Mouse (Mus musculus): ENCODE data around the gene Dpf2. TPM values are rescaled to one million over a fixed set of nuclear protein-coding genes. Genes with fewer than 3 reads are reported as not detected.
"Not testable (repeated sequence)": the region's sequence is repeated elsewhere in the genome, so short reads cannot be mapped to it uniquely, and the experiment has no call there.

Dpf2 gene
- polyA plus RNA-seq, 1 experiment from 2014 or later, result 56.7 TPM

GRCm38 (mm10) chr19:5892262-5892661 lies 20.5 kb downstream of the Dpf2 start:
- no peak for ATAC-seq (ENCODE audit: low read depth)
- H3K4me1 ChIP-seq (replicated peaks), result peaks cover 55% of the 10 kb centered on the region
- 0 out of 2 replicates have a peak overlapping the region, but pooled peaks have one; percentile 97 for H3K4me2 ChIP-seq
- no peak overlapping the region; the same call in 1 of the 2 replicates for H3K4me3 ChIP-seq (replicated peaks)
- H3K36me3 ChIP-seq, result peaks cover 34% of the 10 kb centered on the region
- WGBS (ENCODE audit: insufficient replicate concordance), result 90% methylated on average over 7 of the region's 7 CpGs
- 0 out of 2 replicates have a peak overlapping the region, but pooled peaks have one; percentile 5 for H3K9ac ChIP-seq
- no peaks in the 10 kb centered on the region for H3K9me3 ChIP-seq (replicated peaks)
- 0 out of 2 replicates have a peak overlapping the region, but pooled peaks have one; percentile 6 for H3K27ac ChIP-seq
- DNase-seq, result no peak
- H3K27me3 ChIP-seq, result no peaks in the 10 kb centered on the region; the same call in 1 of the 2 replicates

- DNase-seq, result no peak
- Histone ChIP-seq H3K4me1 (replicated peaks) (peaks cover 61% of the 10 kb centered on the region), H3K9me3 (replicated peaks) (no peaks in the 10 kb centered on the region), H3K4me2 (0 out of 2 replicates have a peak overlapping the region, but pooled peaks have one; percentile 97), H3K36me3 (peaks cover 30% of the 10 kb centered on the region), H3K9ac (0 out of 2 replicates have a peak overlapping the region, but pooled peaks have one; percentile 5), H3K4me3 (replicated peaks) (no peak overlapping the region), H3K27me3 (no peaks in the 10 kb centered on the region; the same call in 1 of the 2 replicates), H3K27ac (peak overlapping the region; percentile 6; the same call in 1 of the 2 replicates)
- 88% methylated on average over 12 of the region's 12 CpGs for WGBS (ENCODE audit: insufficient replicate concordance)
- ATAC-seq (ENCODE audit: low read depth), result no peak
Observed at GRCm38 (mm10) chr19:5891521-5892258, 21.1 kb downstream of the Dpf2 start.

DNA sequence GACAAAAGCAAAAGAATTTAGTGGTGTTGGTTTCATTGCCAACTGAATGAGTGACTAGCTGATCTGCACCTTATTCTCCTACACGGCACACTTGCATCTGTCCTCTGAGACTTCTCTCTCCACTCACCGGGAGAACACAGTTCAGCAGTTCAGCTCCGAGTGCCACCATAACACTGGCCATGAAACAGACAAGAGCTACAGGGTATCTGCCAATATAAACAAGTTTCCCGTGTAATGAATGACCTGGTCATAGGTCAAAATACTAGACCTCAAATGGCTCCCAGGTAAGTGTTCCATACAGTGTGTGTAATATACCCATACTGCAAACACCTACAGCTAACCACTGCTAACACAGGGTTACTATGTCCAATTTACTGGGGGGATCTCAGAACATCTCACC lies 23.6 kb downstream of the Dpf2 start:
- H3K4me1 ChIP-seq (replicated peaks), result peaks cover 68% of the 10 kb centered on the region
- no peaks in the 10 kb centered on the region; the same call in 1 of the 2 replicates for H3K27me3 ChIP-seq
- H3K9ac ChIP-seq, result no peak overlapping the region
- no peaks in the 10 kb centered on the region for H3K9me3 ChIP-seq (replicated peaks)
- WGBS (ENCODE audit: insufficient replicate concordance), result 73% methylated on average over 4 of the region's 4 CpGs
- ATAC-seq (ENCODE audit: low read depth) (no peak), DNase-seq (no peak)
- peaks cover 12% of the 10 kb centered on the region for H3K36me3 ChIP-seq
- H3K27ac ChIP-seq, result no peak overlapping the region
- no peak overlapping the region for H3K4me3 ChIP-seq (replicated peaks)
- H3K4me2 ChIP-seq, result no peak overlapping the region

- H3K9ac ChIP-seq, result no peak overlapping the region
- 40% methylated on average over 3 of the region's 3 CpGs for WGBS (ENCODE audit: insufficient replicate concordance)
- H3K4me3 ChIP-seq (replicated peaks), result no peak overlapping the region
- H3K36me3 ChIP-seq, result peaks cover 6% of the 10 kb centered on the region
- H3K27me3 ChIP-seq, result no peaks in the 10 kb centered on the region
- no peak overlapping the region for H3K4me2 ChIP-seq
- ATAC-seq (ENCODE audit: low read depth) (no peak), DNase-seq (no peak)
- no peaks in the 10 kb centered on the region for H3K9me3 ChIP-seq (replicated peaks)
- peaks cover 68% of the 10 kb centered on the region for H3K4me1 ChIP-seq (replicated peaks)
- 0 out of 2 replicates have a peak overlapping the region, but pooled peaks have one; percentile 26 for H3K27ac ChIP-seq
Observed at GRCm38 (mm10) chr19:5887234-5887815, 25.5 kb downstream of the Dpf2 start.

GRCm38 (mm10) chr19:5885838-5886237 lies 27.0 kb downstream of the Dpf2 start:
- no peaks in the 10 kb centered on the region for H3K36me3 ChIP-seq
- peak; percentile 29 for DNase-seq
- H3K4me3 ChIP-seq (replicated peaks), result no peak overlapping the region
- WGBS (ENCODE audit: insufficient replicate concordance), result 57% methylated on average over 4 of the region's 4 CpGs
- H3K27ac ChIP-seq, result no peak overlapping the region
- no peak overlapping the region for H3K9ac ChIP-seq
- no peak overlapping the region for H3K4me2 ChIP-seq
- peaks cover 70% of the 10 kb centered on the region for H3K4me1 ChIP-seq (replicated peaks)
- no peaks in the 10 kb centered on the region for H3K27me3 ChIP-seq
- no peak for ATAC-seq (ENCODE audit: low read depth)
- no peaks in the 10 kb centered on the region for H3K9me3 ChIP-seq (replicated peaks)

DNA sequence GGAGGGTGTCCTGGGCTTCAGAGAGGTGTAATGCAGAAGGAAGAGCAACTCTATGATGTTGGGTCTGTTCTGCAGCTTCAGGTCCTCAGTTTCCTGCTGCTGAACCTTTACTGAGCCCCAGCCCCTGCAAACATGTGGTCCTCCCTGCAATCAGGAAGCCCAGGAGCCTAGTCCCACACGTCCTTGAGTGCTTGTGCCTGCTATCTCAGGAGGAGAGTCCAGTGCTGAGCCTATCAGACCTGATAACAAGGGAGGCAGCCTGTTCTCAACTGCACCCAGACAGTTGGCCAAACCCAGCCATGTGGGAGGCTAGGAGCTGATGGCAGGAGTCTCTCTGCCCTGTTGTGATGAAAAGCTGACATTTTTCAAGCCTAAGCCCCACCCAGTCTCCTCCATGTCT lies 28.9 kb downstream of the Dpf2 start:
- ATAC-seq (ENCODE audit: low read depth) (peak; percentile 95), DNase-seq (peak; percentile 72)
- H3K4me1 ChIP-seq (replicated peaks), result peaks cover 77% of the 10 kb centered on the region
- H3K4me3 ChIP-seq (replicated peaks), result no peak overlapping the region
- 21% methylated on average over 1 of the region's 1 CpGs for WGBS (ENCODE audit: insufficient replicate concordance)
- no peaks in the 10 kb centered on the region for H3K9me3 ChIP-seq (replicated peaks)
- no peaks in the 10 kb centered on the region for H3K27me3 ChIP-seq
- peak overlapping the region; percentile 38 for H3K4me2 ChIP-seq
- no peaks in the 10 kb centered on the region for H3K36me3 ChIP-seq
- peak overlapping the region; percentile 89 for H3K27ac ChIP-seq
- H3K9ac ChIP-seq, result peak overlapping the region; percentile 52

GRCm38 (mm10) chr19:5882079-5882478 lies 30.7 kb downstream of the Dpf2 start:
- DNase-seq; ATAC-seq (ENCODE audit: low read depth); H3K36me3 ChIP-seq; H3K4me2 ChIP-seq; H3K27me3 ChIP-seq; H3K9me3 ChIP-seq (replicated peaks); H3K4me3 ChIP-seq (replicated peaks); H3K9ac ChIP-seq: not testable (repeated sequence)
- peaks cover 85% of the 10 kb centered on the region for H3K4me1 ChIP-seq (replicated peaks)
- WGBS (ENCODE audit: insufficient replicate concordance), result 52% methylated on average over 5 of the region's 5 CpGs
- peak overlapping the region; percentile 48 for H3K27ac ChIP-seq

DNA sequence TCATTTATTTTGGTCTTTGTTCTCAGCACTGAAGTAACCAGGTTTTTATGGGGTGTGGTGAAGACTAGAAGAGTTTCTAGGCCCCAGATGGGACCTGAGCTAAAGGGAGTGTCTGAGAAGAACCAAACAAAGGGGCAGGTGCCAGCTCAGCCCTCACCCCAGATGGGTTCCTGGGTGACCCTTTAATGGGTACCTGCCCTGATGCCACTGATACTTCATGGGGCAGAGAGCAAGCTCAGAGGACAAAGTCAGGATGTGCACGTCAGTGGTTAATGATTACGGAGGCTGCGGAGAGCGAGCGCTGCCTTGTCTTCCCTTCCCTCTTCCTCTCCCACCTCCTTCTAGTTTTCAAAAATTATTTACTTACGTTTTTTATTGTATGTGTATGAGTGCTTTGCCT lies 31.7 kb downstream of the Dpf2 start:
- Histone ChIP-seq H3K4me2 (no peak overlapping the region), H3K36me3 (no peaks in the 10 kb centered on the region), H3K4me1 (replicated peaks) (peaks cover 82% of the 10 kb centered on the region), H3K4me3 (replicated peaks) (no peak overlapping the region), H3K27ac (no peak overlapping the region), H3K27me3 (no peaks in the 10 kb centered on the region), H3K9ac (no peak overlapping the region), H3K9me3 (replicated peaks) (no peaks in the 10 kb centered on the region)
- WGBS (ENCODE audit: insufficient replicate concordance), result 82% methylated on average over 6 of the region's 6 CpGs
- ATAC-seq (ENCODE audit: low read depth) (no peak), DNase-seq (no peak)

GRCm38 (mm10) chr19:5879735-5880134 lies 33.1 kb downstream of the Dpf2 start:
- H3K27ac ChIP-seq, result no peak overlapping the region
- ATAC-seq (ENCODE audit: low read depth), result no peak
- H3K9me3 ChIP-seq (replicated peaks), result no peaks in the 10 kb centered on the region
- H3K4me1 ChIP-seq (replicated peaks), result peaks cover 82% of the 10 kb centered on the region
- H3K27me3 ChIP-seq, result no peaks in the 10 kb centered on the region
- no peak for DNase-seq
- WGBS (ENCODE audit: insufficient replicate concordance), result 84% methylated on average over 7 of the region's 7 CpGs
- H3K36me3 ChIP-seq, result no peaks in the 10 kb centered on the region
- H3K4me3 ChIP-seq (replicated peaks), result no peak overlapping the region
- no peak overlapping the region for H3K9ac ChIP-seq
- no peak overlapping the region for H3K4me2 ChIP-seq

DNA sequence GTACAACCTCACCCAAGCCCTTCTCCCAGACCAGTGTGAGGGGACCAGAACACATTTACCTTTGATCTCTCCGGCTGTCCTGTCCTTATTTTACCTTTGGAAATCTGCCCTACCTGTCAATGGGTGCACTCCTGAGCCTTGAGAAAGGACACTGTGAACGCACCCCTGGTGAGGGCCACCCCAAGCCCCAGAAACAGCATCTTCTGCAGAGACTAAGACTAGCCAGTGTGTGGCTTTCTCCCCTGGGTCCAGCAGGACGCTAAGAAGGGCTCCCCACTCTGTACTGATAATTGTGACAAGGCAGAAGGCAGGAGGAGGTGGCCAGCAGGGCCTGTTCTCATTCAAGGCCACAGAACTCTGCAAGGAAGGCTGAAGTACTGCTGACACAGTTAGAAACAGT lies 33.9 kb downstream of the Dpf2 start:
- no peaks in the 10 kb centered on the region for H3K9me3 ChIP-seq (replicated peaks)
- peak overlapping the region; percentile 30 for H3K4me3 ChIP-seq (replicated peaks)
- H3K4me2 ChIP-seq, result peak overlapping the region; percentile 46
- H3K36me3 ChIP-seq, result no peaks in the 10 kb centered on the region
- DNase-seq, result no peak
- H3K9ac ChIP-seq, result peak overlapping the region; percentile 58
- no peak overlapping the region for H3K27ac ChIP-seq
- H3K4me1 ChIP-seq (replicated peaks), result peaks cover 82% of the 10 kb centered on the region
- no peak for ATAC-seq (ENCODE audit: low read depth)
- no peaks in the 10 kb centered on the region for H3K27me3 ChIP-seq
- WGBS (ENCODE audit: insufficient replicate concordance), result 62% methylated on average over 3 of the region's 3 CpGs

- ATAC-seq (ENCODE audit: low read depth) (no peak), DNase-seq (no peak)
- Histone ChIP-seq H3K4me3 (replicated peaks) (peak overlapping the region; percentile 30), H3K4me2 (peak overlapping the region; percentile 46), H3K27me3 (no peaks in the 10 kb centered on the region), H3K9ac (peak overlapping the region; percentile 58), H3K36me3 (no peaks in the 10 kb centered on the region), H3K9me3 (replicated peaks) (no peaks in the 10 kb centered on the region), H3K4me1 (replicated peaks) (peaks cover 82% of the 10 kb centered on the region), H3K27ac (peak overlapping the region; percentile 81)
- 48% methylated on average over 7 of the region's 7 CpGs for WGBS (ENCODE audit: insufficient replicate concordance)
Observed at GRCm38 (mm10) chr19:5878362-5878722, 34.5 kb downstream of the Dpf2 start.

Measured in liver, embryonic 13.5 days (tissue).